Mouse (Mus musculus): ENCODE results near the gene Arl6ip6. TPM values are rescaled to one million over a fixed set of nuclear protein-coding genes. Genes with fewer than 3 reads are reported as not detected.
A peak's percentile ranks its signal among the peaks of the same experiment; 100 is the strongest.

Gene Arl6ip6
- polyA plus RNA-seq (2016; fragmentation: Nextera tagmentation; extraction: Ambion mirVana) = 43.7 and 46.4 TPM in 2 replicates

GRCm38 (mm10) chr2:53191523-53192220 lies at the start of gene Arl6ip6:
TSS of gene Arl6ip6 (plus strand) at chr2:53191726.
- peak; percentile 92 for ATAC-seq (ENCODE audit: low FRiP score, low read depth)
- H3K36me3 ChIP-seq = peaks cover 15% of the 10 kb centered on the region

GRCm38 (mm10) chr2:53146852-53147251 lies 44.7 kb upstream of the Arl6ip6 start:
- Histone ChIP-seq H3K9ac (no peak overlapping the region), H3K27me3 (replicated peaks) (no peaks in the 10 kb centered on the region), H3K27ac (no peak overlapping the region), H3K36me3 (peaks cover 37% of the 10 kb centered on the region), H3K9me3 (no peaks in the 10 kb centered on the region), H3K4me1 (no peaks in the 10 kb centered on the region), H3K4me2 (replicated peaks) (no peak overlapping the region), H3K4me3 (no peak overlapping the region)
- ATAC-seq (ENCODE audit: low FRiP score, low read depth) = no peak

More at GRCm38 (mm10) chr2:53191523-53192220, at the start of gene Arl6ip6:
- Histone ChIP-seq H3K27ac (peak within 1 kb of the TSS; percentile 81), H3K4me2 (replicated peaks) (peak within 1 kb of the TSS; percentile 65), H3K4me1 (peaks cover 15% of the 10 kb centered on the region), H3K9me3 (no peaks in the 10 kb centered on the region), H3K4me3 (peak within 1 kb of the TSS; percentile 82), H3K9ac (peak within 1 kb of the TSS; percentile 74), H3K27me3 (replicated peaks) (no peaks in the 10 kb centered on the region)
- WGBS = under 1% methylated on average over 82 of the region's 82 CpGs

DNA sequence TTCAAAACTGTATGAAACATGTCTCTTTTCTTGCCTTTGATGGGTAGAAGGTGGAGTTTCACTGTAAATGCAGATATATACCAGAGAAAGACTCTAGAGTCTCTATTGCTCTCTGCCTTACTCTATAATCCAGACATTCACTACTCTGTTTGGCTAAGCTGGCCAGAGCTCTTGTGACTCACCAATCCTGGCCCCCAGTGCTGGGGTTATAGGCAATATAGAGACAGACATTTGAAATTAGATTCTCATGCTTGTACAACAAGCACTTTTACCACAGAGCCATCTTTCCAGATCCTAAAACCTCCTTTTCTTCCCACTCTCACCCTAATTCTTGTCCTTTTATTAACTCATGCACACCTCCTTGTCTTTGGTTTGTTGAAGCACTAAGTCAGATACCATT lies 17.6 kb upstream of the Arl6ip6 start:
- Histone ChIP-seq H3K27ac (no peak overlapping the region), H3K4me2 (replicated peaks) (no peak overlapping the region), H3K9me3 (no peaks in the 10 kb centered on the region), H3K4me1 (no peaks in the 10 kb centered on the region), H3K9ac (no peak overlapping the region), H3K27me3 (replicated peaks) (no peaks in the 10 kb centered on the region), H3K4me3 (no peak overlapping the region), H3K36me3 (peaks cover 18% of the 10 kb centered on the region)
- ATAC-seq (ENCODE audit: low FRiP score, low read depth) = no peak

DNA sequence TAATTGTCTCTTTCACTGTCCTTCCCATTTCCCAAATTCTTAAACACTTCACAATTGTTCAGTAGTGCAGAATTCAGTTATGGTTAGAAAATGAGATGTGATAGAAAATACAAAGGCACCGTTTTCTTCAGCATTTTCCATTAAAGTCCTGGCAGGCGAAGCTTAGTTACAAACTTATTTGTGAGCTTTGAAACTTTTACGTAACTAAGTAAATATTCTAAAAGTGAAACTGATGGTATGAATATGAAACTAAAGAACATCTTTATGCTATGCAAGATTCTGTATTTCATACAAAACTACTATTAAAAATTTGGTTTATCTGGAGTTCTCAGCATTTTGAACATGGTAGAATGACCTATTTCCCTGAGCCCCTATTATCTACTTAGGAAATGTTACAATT lies 12.6 kb upstream of the Arl6ip6 start:
- Histone ChIP-seq H3K9me3 (no peaks in the 10 kb centered on the region), H3K27ac (no peak overlapping the region), H3K4me2 (replicated peaks) (no peak overlapping the region), H3K9ac (no peak overlapping the region), H3K4me1 (no peaks in the 10 kb centered on the region), H3K4me3 (no peak overlapping the region), H3K36me3 (peaks cover 14% of the 10 kb centered on the region), H3K27me3 (replicated peaks) (no peaks in the 10 kb centered on the region)
- no peak for ATAC-seq (ENCODE audit: low FRiP score, low read depth)
- 90% methylated on average over 3 of the region's 3 CpGs for WGBS

DNA sequence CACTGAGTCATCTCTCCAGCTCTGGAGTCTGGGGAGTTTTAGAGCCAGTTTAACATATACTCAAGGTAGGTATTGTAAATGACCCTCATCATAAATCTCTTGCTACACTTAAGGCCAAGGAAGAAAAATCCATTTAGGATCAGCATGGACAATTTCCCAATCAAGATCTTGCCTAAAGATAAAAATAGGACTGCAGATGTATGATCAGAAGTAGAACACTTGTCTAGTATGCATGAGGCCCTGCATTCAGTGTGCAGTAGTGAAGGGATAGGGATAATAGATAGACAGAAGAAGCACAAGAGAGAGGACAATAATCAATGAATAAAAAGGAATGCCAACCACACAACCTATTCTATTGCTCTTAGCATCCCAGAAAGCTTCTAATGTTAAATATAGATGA lies 11.7 kb upstream of the Arl6ip6 start:
- no peak overlapping the region for H3K4me3 ChIP-seq
- no peaks in the 10 kb centered on the region for H3K27me3 ChIP-seq (replicated peaks)
- H3K4me2 ChIP-seq (replicated peaks) = no peak overlapping the region
- peaks cover 8% of the 10 kb centered on the region for H3K36me3 ChIP-seq
- no peak for ATAC-seq (ENCODE audit: low FRiP score, low read depth)
- H3K9ac ChIP-seq = no peak overlapping the region
- H3K9me3 ChIP-seq = no peaks in the 10 kb centered on the region
- no peak overlapping the region for H3K27ac ChIP-seq
- no peaks in the 10 kb centered on the region for H3K4me1 ChIP-seq

GRCm38 (mm10) chr2:53189811-53190210 lies 1.7 kb upstream of the Arl6ip6 start:
- Histone ChIP-seq H3K4me1 (peaks cover 15% of the 10 kb centered on the region), H3K27me3 (replicated peaks) (no peaks in the 10 kb centered on the region), H3K27ac (no peak overlapping the region), H3K36me3 (peaks cover 6% of the 10 kb centered on the region; the same call in 1 of the 2 replicates), H3K4me2 (replicated peaks) (peak overlapping the region; percentile 63), H3K9ac (no peak overlapping the region), H3K4me3 (peak overlapping the region; percentile 25), H3K9me3 (no peaks in the 10 kb centered on the region)
- 77% methylated on average over 3 of the region's 3 CpGs for WGBS
- no peak for ATAC-seq (ENCODE audit: low FRiP score, low read depth)

GRCm38 (mm10) chr2:53190684-53191511 lies 628 bp upstream of the Arl6ip6 start, which contains the start of gene Prpf40a:
TSS of gene Prpf40a (minus strand) at chr2:53191284.
- peaks cover 14% of the 10 kb centered on the region for H3K36me3 ChIP-seq
- WGBS = under 1% methylated on average over 49 of the region's 53 CpGs
- no peaks in the 10 kb centered on the region for H3K9me3 ChIP-seq
- H3K4me3 ChIP-seq = peak within 1 kb of the TSS; percentile 82
- no peaks in the 10 kb centered on the region for H3K27me3 ChIP-seq (replicated peaks)
- peak within 1 kb of the TSS; percentile 74 for H3K9ac ChIP-seq
- peak; percentile 97 for ATAC-seq (ENCODE audit: low FRiP score, low read depth)
- peak within 1 kb of the TSS; percentile 81 for H3K27ac ChIP-seq
- H3K4me2 ChIP-seq (replicated peaks) = peak within 1 kb of the TSS; percentile 65
- peaks cover 15% of the 10 kb centered on the region for H3K4me1 ChIP-seq

DNA sequence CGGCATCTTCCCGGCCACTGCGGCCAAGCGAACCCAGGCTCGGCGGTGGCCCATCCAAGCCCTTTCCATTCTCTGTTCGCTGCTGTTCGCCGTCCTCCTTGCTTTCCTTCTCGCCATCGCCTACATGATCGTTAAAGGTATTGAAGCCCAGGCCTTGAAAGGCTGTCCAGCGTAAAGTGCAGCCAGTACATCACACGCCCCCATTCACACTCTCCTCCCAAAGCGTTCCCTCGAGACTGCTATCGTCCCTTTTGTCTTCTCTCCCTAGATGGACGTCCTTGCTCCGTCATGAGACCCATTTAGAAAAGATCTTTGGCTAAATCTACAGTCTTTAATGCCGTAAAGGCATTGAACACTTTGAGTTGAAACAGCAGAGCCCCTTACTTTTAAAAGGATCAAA lies 860 bp downstream of the Arl6ip6 start:
- H3K4me1 ChIP-seq = peaks cover 15% of the 10 kb centered on the region
- H3K27me3 ChIP-seq (replicated peaks) = no peaks in the 10 kb centered on the region
- no peaks in the 10 kb centered on the region for H3K9me3 ChIP-seq
- ATAC-seq (ENCODE audit: low FRiP score, low read depth) = 0 out of 2 replicates have a peak, but pooled peaks have one; percentile 0
- 1% methylated on average over 20 of the region's 20 CpGs for WGBS
- peak overlapping the region; percentile 65 for H3K4me2 ChIP-seq (replicated peaks)
- H3K36me3 ChIP-seq = peaks cover 17% of the 10 kb centered on the region
- H3K9ac ChIP-seq = peak overlapping the region; percentile 74
- peak overlapping the region; percentile 82 for H3K4me3 ChIP-seq
- peak overlapping the region; percentile 57; the same call in 1 of the 2 replicates for H3K27ac ChIP-seq

- ATAC-seq (ENCODE audit: low FRiP score, low read depth) = no peak
- 97% methylated on average over 10 of the region's 10 CpGs for WGBS
- Histone ChIP-seq H3K27me3 (replicated peaks) (no peaks in the 10 kb centered on the region), H3K4me3 (no peak overlapping the region), H3K4me2 (replicated peaks) (no peak overlapping the region), H3K9ac (no peak overlapping the region), H3K9me3 (no peaks in the 10 kb centered on the region), H3K36me3 (peaks cover 14% of the 10 kb centered on the region), H3K27ac (no peak overlapping the region), H3K4me1 (peaks cover 9% of the 10 kb centered on the region)
These were observed 4.9 kb downstream of the Arl6ip6 start for GRCm38 (mm10) chr2:53196431-53196830.

DNA sequence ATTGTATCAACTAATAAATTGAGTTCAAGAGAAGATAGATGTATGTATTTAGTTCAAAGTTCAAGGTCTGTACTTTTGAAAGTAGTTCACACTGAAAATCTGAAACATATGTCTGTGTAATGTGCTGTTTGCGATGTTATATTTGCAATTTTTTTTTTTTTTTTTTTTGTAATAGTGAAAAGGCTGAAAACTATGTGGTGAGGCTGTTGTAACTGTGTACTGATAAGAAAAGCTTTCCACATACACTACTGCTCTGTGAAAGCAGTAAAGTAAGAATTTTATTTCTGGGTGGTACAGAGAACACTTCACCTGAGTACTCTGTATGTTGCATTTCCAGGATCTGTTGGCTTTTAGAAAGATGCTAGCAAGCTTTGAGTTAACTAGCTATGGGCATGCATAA lies 7.7 kb downstream of the Arl6ip6 start:
- no peaks in the 10 kb centered on the region for H3K9me3 ChIP-seq
- no peak overlapping the region for H3K4me2 ChIP-seq (replicated peaks)
- no peak overlapping the region for H3K4me3 ChIP-seq
- ATAC-seq (ENCODE audit: low FRiP score, low read depth) = no peak
- H3K9ac ChIP-seq = no peak overlapping the region
- WGBS = 96% methylated on average over 1 of the region's 1 CpGs
- peaks cover 14% of the 10 kb centered on the region for H3K36me3 ChIP-seq
- H3K27me3 ChIP-seq (replicated peaks) = no peaks in the 10 kb centered on the region
- H3K27ac ChIP-seq = no peak overlapping the region
- no peaks in the 10 kb centered on the region for H3K4me1 ChIP-seq

DNA sequence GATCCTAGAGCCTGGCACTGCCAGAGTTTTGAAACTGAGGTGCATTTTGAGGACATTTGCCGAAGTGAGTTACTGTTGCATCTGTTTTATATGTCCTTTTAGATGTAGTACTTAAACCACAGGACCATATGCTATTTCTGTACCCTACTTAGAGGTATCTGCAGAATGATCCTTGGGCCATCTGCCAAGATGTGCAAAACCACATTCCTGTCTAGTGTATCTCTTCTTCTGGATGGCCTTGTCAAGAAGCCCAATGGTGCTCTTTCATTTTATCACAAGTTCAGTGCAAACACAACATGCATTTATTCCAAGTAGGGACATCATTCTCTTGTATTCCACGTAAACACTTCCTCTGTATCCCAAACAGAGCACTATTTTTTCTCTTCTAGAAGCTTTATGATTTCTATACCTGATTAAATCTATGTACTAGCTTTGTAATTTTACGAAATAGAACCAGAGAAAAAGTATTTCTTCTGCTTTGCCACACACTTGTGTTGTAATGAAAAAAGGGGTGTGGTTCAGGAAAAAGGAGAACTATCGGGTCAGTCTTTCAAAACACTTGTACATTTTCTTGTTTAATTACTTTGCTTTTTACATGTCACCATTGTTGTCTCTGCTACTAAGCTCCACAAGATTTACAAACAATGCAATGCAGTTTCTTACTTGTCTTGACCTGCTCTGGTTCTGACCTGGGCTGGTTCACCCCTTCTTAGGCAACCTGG lies 8.8 kb downstream of the Arl6ip6 start:
- Histone ChIP-seq H3K4me3 (no peak overlapping the region), H3K9me3 (no peaks in the 10 kb centered on the region), H3K36me3 (peaks cover 10% of the 10 kb centered on the region; the same call in 1 of the 2 replicates), H3K27me3 (replicated peaks) (no peaks in the 10 kb centered on the region), H3K27ac (no peak overlapping the region), H3K4me1 (no peaks in the 10 kb centered on the region), H3K4me2 (replicated peaks) (no peak overlapping the region), H3K9ac (no peak overlapping the region)
- WGBS = 91% methylated on average over 4 of the region's 4 CpGs
- no peak for ATAC-seq (ENCODE audit: low FRiP score, low read depth)
